Mouse (Mus musculus) thymus, postnatal 25 days (tissue): ENCODE measurements around the gene Fam166a.
A peak's percentile ranks its signal among the peaks of the same experiment; 100 is the strongest.

Experiments
- DNase-seq: peaks from one replicate; pipeline ENCODE4 v3.0.0; 2022

Gene Fam166a

GRCm38 (mm10) chr2:25218445-25218844, at the start of gene Fam166a:
TSS of gene Fam166a (plus strand) at chr2:25218745.
- DNase-seq = no peak

- no peak for DNase-seq
These were observed 48.8 kb upstream of the Fam166a start for GRCm38 (mm10) chr2:25169778-25170177.

GRCm38 (mm10) chr2:25170326-25171100, 48.0 kb upstream of the Fam166a start:
- no peak for DNase-seq

- DNase-seq = no peak
These were observed 47.3 kb upstream of the Fam166a start for GRCm38 (mm10) chr2:25171101-25171768.

- no peak for DNase-seq
These were observed 46.8 kb upstream of the Fam166a start for GRCm38 (mm10) chr2:25171769-25172153.

- no peak for DNase-seq
These were observed 45.9 kb upstream of the Fam166a start for GRCm38 (mm10) chr2:25172629-25173028.

- DNase-seq = no peak
These were observed 44.7 kb upstream of the Fam166a start for GRCm38 (mm10) chr2:25173821-25174220.

GRCm38 (mm10) chr2:25174866-25175689, 43.5 kb upstream of the Fam166a start:
- DNase-seq = no peak

GRCm38 (mm10) chr2:25175690-25176078, 42.9 kb upstream of the Fam166a start:
- DNase-seq = no peak

- DNase-seq = no peak
These were observed 42.0 kb upstream of the Fam166a start for GRCm38 (mm10) chr2:25176573-25176972.

GRCm38 (mm10) chr2:25177076-25177475, 41.5 kb upstream of the Fam166a start:
- DNase-seq = no peak

- DNase-seq = no peak
These were observed 40.9 kb upstream of the Fam166a start for GRCm38 (mm10) chr2:25177685-25178084.

- DNase-seq = no peak
These were observed 40.1 kb upstream of the Fam166a start for GRCm38 (mm10) chr2:25178285-25178972.

GRCm38 (mm10) chr2:25179566-25180217, 38.9 kb upstream of the Fam166a start:
- no peak for DNase-seq

- peak; percentile 92 for DNase-seq
These were observed 38.1 kb upstream of the Fam166a start, which contains the start of gene Nrarp for GRCm38 (mm10) chr2:25180478-25180903. TSS of gene Nrarp (plus strand) at chr2:25180758.

- DNase-seq = peak; percentile 66
These were observed 37.3 kb upstream of the Fam166a start for GRCm38 (mm10) chr2:25180973-25181890.

GRCm38 (mm10) chr2:25181891-25182397, 36.6 kb upstream of the Fam166a start:
- no peak for DNase-seq

GRCm38 (mm10) chr2:25182664-25183063, 35.9 kb upstream of the Fam166a start:
- DNase-seq = no peak

- DNase-seq = peak; percentile 46
These were observed 35.2 kb upstream of the Fam166a start for GRCm38 (mm10) chr2:25183336-25183735.

- DNase-seq = no peak
These were observed 34.0 kb upstream of the Fam166a start for GRCm38 (mm10) chr2:25184496-25184895.
